Mouse (Mus musculus) lung, adult 2 months (tissue): Measurements from ENCODE around the gene Asxl2.

Experiments used
- CTCF ChIP-seq: fragments of 200-500 bp; IDR thresholded peaks from 2 replicates; pipeline ENCODE4 v1.5.1; 2011; ENCODE audit warnings: mild to moderate bottlenecking, low read length, control low read depth; ENCODE audit not compliant: insufficient read depth
- POLR2A ChIP-seq: fragments of 200-500 bp; IDR thresholded peaks from 2 replicates; pipeline ENCODE4 v1.6.1; 2011; ENCODE audit warnings: low read depth, mild to moderate bottlenecking, control low read depth, low read length, borderline replicate concordance; ENCODE audit errors: extremely low read depth

DNA sequence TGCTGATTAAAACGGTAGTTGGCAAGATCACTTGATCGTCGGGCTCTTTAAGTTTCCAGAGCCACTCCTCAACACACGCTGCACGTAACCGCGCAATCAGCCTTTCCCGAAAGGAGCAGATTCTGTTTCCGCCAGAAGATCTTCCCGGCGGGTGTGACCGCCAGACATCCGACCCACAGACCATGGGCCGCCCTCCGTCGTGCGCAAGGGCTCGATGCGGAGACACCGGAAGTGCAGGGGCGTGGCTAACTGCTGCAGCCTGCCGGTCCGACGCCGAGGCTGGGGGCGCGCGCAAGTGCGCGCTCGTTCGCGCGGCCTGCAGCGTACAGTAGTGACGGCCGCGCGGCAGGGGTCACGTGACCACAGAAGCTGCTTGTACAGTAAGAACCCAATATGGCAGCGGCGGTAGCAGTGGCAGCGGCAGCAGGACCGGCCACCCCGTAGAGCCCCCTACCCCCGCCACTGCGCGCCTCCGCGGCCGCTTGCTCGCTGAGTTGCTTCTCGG, at the start of gene Asxl2:
- peak; percentile 70; the same call in 1 of the 2 replicates for TF ChIP-seq POLR2A
- TF ChIP-seq CTCF, result no peak
